Mouse (Mus musculus): Measurements from ENCODE around the gene Cyp2f2.

The Cyp2f2 gene

DNA sequence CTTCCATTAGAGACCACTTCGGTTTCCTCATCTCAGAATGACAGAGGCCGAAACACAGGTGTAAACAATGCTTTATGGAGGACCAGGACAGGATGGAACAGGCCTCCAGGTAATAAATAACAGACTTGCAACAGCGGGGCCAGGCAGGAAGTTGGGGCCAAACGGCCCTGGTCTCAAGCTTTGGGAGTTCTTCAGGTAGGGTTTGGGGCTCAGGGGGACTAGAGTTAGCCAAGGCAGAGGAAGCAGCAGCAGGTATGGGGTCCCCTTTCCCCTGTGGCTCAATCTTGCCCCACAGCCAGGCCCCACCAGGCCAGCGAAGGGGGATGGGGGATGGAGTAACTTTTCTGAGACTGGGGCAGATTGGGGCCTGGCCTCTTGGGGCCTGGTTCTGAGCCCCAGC is 48.7 kb downstream of the Cyp2f2 start:
- in situ Hi-C loops (cut with MboI; ENCODE audit: unreplicated experiment in 2 of 2): loop anchor here in 1 of 2 experiments (25.0 kb wide), 1 partner anchor 1019 kb away; the partner anchor contains the start of gene Dyrk1b

DNA sequence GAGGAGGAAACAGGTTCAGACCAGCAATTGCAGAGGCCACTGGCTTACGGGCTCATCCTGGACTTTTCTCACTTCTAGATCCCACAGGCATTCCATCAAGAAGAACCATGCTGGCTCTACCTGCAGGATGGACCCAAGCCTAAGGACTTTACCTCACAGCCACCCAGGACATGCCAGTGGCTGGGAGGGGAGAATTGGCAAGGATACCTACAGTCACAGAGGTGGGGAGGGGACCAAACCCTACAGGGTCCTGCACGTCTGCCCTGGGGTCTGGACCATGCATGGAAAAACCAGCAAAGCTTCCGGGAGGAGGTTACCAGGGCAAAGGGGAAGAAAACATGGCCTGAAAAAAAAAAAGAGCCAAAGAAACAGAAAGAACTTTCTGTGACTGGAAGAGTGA is 51.3 kb downstream of the Cyp2f2 start:
- in situ Hi-C loops (cut with MboI; ENCODE audit: unreplicated experiment in 2 of 2): loop anchor here in 1 of 2 experiments (25.0 kb wide), 1 partner anchor 1016 kb away; the partner anchor contains the start of gene Dyrk1b

DNA sequence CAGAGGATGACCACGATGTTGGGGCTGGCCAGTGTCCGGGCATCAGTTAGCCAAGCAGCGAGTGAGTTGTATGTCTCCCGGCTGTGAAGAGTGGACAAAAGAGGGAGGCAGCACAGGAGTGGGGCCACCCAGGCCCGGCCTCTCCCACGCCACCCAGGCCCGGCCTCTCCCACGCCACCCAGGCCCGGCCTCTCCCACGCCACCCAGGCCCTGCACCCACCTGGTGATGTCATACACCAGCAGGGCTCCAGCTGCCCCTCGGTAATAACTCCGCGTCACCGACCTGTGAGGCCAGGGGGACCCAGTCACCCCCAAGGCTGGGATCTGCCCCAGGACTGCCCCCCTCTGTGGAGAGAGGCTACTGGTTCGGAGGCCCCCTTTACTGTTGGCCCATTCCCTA is 54.8 kb downstream of the Cyp2f2 start:
- in situ Hi-C loops (cut with MboI; ENCODE audit: unreplicated experiment in 2 of 2): loop anchor here in 1 of 2 experiments (25.0 kb wide), 1 partner anchor 1013 kb away; the partner anchor contains the start of gene Dyrk1b

DNA sequence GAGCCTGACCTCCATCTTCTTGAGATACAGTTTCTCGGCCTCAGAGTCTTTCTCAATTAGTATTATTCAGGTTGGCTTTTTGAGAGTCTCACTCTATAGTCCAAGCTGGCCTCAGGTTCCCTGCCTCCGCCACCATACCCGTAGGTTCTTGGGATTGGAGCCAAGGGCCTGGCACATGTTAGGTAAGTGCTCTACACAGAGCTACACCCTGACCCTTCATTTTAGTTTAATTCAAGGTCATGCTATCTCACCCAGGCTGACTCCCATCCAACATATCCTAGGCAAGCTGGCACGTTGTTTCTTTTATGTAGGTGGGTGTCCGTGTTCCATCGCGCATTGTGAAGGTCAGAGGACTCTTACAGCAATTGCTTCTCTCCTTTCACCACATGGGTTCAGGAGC is 55.2 kb downstream of the Cyp2f2 start:
- in situ Hi-C loops (cut with MboI; ENCODE audit: unreplicated experiment in 2 of 2): loop anchor here in 1 of 2 experiments (25.0 kb wide), 2 partner anchors 412 to 1012 kb away; partner anchors contain the start of genes Akt2 and Dyrk1b

GRCm38 (mm10) chr7:27177942-27178323 is 58.2 kb downstream of the Cyp2f2 start:
- in situ Hi-C loops (cut with MboI; ENCODE audit: unreplicated experiment in 2 of 2): loop anchor here in 1 of 2 experiments (25.0 kb wide), 1 partner anchor 409 kb away; the partner anchor contains the start of gene Akt2

GRCm38 (mm10) chr7:27178324-27179216 is 58.9 kb downstream of the Cyp2f2 start, which contains the start of gene Rab4b:
Gene Rab4b, minus strand, starts transcription at chr7:27178896.
- in situ Hi-C loops (cut with MboI; ENCODE audit: unreplicated experiment in 2 of 2): loop anchor here in 1 of 2 experiments (25.0 kb wide), 1 partner anchor 409 kb away; the partner anchor contains the start of gene Akt2

- in situ Hi-C loops (cut with MboI; ENCODE audit: unreplicated experiment in 2 of 2): loop anchor here in 1 of 2 experiments (25.0 kb wide), 1 partner anchor 408 kb away; the partner anchor contains the start of gene Akt2
These were observed 59.7 kb downstream of the Cyp2f2 start for GRCm38 (mm10) chr7:27179217-27179918.

DNA sequence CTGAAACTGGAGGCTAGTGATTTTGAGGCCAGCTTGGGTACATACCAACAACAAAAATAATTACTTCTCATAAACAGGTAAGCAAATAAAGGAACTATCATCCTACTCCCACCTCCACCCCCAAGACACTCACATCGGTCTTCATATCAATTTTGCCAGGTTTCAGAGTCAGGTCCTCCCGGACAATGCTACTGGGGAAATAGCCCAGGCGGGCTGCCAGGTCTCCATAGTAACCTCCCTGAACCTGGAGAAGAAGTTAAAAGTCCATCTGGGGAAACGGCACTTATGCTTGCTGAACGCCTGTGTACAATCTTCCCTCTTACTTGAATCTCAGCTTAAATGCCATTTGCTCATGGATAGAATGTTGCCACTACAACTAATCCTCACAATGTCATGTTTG is 60.3 kb downstream of the Cyp2f2 start:
- in situ Hi-C loops (cut with MboI; ENCODE audit: unreplicated experiment in 2 of 2): loop anchor here in 1 of 2 experiments (25.0 kb wide), 1 partner anchor 407 kb away; the partner anchor contains the start of gene Akt2

GRCm38 (mm10) chr7:27180837-27181695 is 61.4 kb downstream of the Cyp2f2 start, which contains the start of the genes Gm21983 and Mia:
Gene Gm21983, minus strand, starts transcription at chr7:27181086.
Gene Mia, minus strand, starts transcription at chr7:27181157.
- in situ Hi-C loops (cut with MboI; ENCODE audit: unreplicated experiment in 2 of 2): loop anchor here in 1 of 2 experiments (25.0 kb wide), 1 partner anchor 406 kb away; the partner anchor contains the start of gene Akt2

DNA sequence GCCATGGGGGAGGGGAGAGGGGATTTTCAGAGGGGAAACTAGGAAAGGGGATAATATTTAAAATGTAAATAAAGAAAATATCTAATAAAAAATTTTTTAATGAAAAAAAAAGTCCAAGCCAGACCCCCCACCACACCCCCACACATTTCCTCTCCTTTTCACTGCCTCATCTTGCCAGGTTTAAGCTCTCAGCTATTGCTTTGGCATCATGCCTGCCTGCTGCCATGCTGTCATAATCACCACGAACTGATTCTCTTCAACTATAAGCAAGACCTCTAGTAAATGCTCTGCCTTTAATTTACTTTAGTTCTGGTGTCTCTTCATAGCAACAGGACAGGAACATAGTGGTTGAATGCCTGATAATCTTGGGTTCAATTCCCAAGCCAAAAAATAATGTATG is 62.8 kb downstream of the Cyp2f2 start:
- in situ Hi-C loops (cut with MboI; ENCODE audit: unreplicated experiment in 2 of 2): loop anchor here in 1 of 2 experiments (25.0 kb wide), 1 partner anchor 405 kb away; the partner anchor contains the start of gene Akt2

Measured in v-Abl transformed pro-B cells (cell line).